Mouse (Mus musculus) erythroblast, embryonic 14.5 days (primary cell): ENCODE data around the gene Gpr19.

Experiments used
- GATA1 ChIP-seq: IDR thresholded peaks from 2 replicates; pipeline ENCODE4 v1.6.1; 2012; ENCODE audit warnings: low read length, inconsistent platforms, mixed read lengths
- TAL1 ChIP-seq: IDR thresholded peaks from 3 replicates; pipeline ENCODE4 v1.6.1; 2012; ENCODE audit warnings: low read length, inconsistent platforms, mixed read lengths

DNA sequence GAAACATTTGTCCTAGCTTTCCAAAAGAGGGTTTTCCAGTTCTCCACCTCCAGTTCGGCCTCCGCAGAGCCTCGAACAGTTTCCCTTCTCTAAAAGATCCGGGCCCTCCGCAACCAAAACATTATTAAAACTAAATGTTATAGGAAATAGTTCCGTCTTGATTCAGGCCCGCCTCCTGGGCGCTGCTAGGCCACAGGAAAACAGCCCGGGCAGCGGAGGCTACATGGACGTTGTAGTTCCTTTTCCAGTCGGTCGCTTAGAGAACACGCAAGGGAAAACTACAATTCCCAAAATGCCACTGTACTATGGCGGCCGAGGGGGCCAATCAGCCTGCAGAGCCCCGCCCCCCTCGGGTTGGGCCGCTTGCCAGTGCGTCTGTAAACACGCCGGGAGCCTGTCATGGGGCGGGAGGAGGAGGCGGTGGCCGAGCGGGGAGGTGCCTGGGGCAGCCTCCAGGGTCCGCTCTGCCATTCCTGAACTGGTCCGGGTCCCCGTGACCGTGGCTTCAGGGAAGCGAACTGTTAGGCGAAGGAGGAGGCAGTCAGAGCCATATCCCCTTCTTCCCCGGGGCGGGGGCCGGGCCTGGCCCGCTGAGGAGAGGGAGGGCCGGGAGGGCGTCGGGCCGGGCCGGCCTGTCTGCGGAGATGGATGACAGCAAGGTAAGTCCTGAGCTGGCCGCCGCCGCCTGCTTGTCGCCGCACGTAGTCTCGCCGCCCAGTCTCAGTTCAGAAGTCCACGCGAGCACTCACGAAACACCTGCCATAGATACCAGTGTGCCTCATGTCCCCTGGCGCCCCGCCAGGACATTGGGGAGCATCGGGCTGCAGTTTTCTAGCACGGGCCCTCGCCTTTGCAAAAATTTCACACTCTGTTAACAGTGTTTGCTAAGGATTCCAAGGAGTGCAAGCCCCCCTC lies 68.3 kb downstream of the Gpr19 start, which contains the start of gene Crebl2:
- TF ChIP-seq GATA1 (no peak), TAL1 (no peak)
